Mouse (Mus musculus): Measurements from ENCODE around the gene Myo1b. TPM values are rescaled to one million over a fixed set of nuclear protein-coding genes. Genes with fewer than 3 reads are reported as not detected.

Gene Myo1b
- total RNA-seq, 1 experiment from 2014 or later: 0.87 TPM

GRCm38 (mm10) chr1:51856245-51856915 lies 59.5 kb downstream of the Myo1b start:
- ATAC-seq (replicated peaks; ENCODE audit: low read depth, poor library complexity, severe bottlenecking): no peak

- ATAC-seq (replicated peaks; ENCODE audit: low read depth, poor library complexity, severe bottlenecking): no peak
Measured at GRCm38 (mm10) chr1:51855541-51856244, 60.2 kb downstream of the Myo1b start.

GRCm38 (mm10) chr1:51852314-51852713 lies 63.6 kb downstream of the Myo1b start:
- ATAC-seq (replicated peaks; ENCODE audit: low read depth, poor library complexity, severe bottlenecking): no peak

GRCm38 (mm10) chr1:51849570-51850211 lies 66.2 kb downstream of the Myo1b start:
- no peak for ATAC-seq (replicated peaks; ENCODE audit: low read depth, poor library complexity, severe bottlenecking)

GRCm38 (mm10) chr1:51845264-51846036 lies 70.4 kb downstream of the Myo1b start:
- ATAC-seq (replicated peaks; ENCODE audit: low read depth, poor library complexity, severe bottlenecking): no peak

- peak; percentile 65; the same call in 1 of the 2 replicates for ATAC-seq (replicated peaks; ENCODE audit: low read depth, poor library complexity, severe bottlenecking)
Measured at GRCm38 (mm10) chr1:51837845-51838623, 77.8 kb downstream of the Myo1b start.

GRCm38 (mm10) chr1:51837311-51837710 lies 78.6 kb downstream of the Myo1b start:
- no peak for ATAC-seq (replicated peaks; ENCODE audit: low read depth, poor library complexity, severe bottlenecking)

GRCm38 (mm10) chr1:51835795-51836194 lies 80.1 kb downstream of the Myo1b start:
- ATAC-seq (replicated peaks; ENCODE audit: low read depth, poor library complexity, severe bottlenecking): no peak

- no peak for ATAC-seq (replicated peaks; ENCODE audit: low read depth, poor library complexity, severe bottlenecking)
Measured at GRCm38 (mm10) chr1:51834072-51834471, 81.8 kb downstream of the Myo1b start.

- ATAC-seq (replicated peaks; ENCODE audit: low read depth, poor library complexity, severe bottlenecking): no peak
Measured at GRCm38 (mm10) chr1:51829353-51829752, 86.5 kb downstream of the Myo1b start.

- no peak for ATAC-seq (replicated peaks; ENCODE audit: low read depth, poor library complexity, severe bottlenecking)
Measured at GRCm38 (mm10) chr1:51822531-51822930, 93.3 kb downstream of the Myo1b start.

- no peak for ATAC-seq (replicated peaks; ENCODE audit: low read depth, poor library complexity, severe bottlenecking)
Measured at GRCm38 (mm10) chr1:51821701-51822495, 94.0 kb downstream of the Myo1b start.

GRCm38 (mm10) chr1:51820520-51820919 lies 95.4 kb downstream of the Myo1b start:
- ATAC-seq (replicated peaks; ENCODE audit: low read depth, poor library complexity, severe bottlenecking): no peak

GRCm38 (mm10) chr1:51820013-51820441 lies 95.8 kb downstream of the Myo1b start:
- no peak for ATAC-seq (replicated peaks; ENCODE audit: low read depth, poor library complexity, severe bottlenecking)

GRCm38 (mm10) chr1:51815636-51816035 lies 100.2 kb downstream of the Myo1b start:
- ATAC-seq (replicated peaks; ENCODE audit: low read depth, poor library complexity, severe bottlenecking): no peak

- no peak for ATAC-seq (replicated peaks; ENCODE audit: low read depth, poor library complexity, severe bottlenecking)
Measured at GRCm38 (mm10) chr1:51814854-51815630, 100.8 kb downstream of the Myo1b start.

- ATAC-seq (replicated peaks; ENCODE audit: low read depth, poor library complexity, severe bottlenecking): no peak
Measured at GRCm38 (mm10) chr1:51808847-51809246, 107.0 kb downstream of the Myo1b start.

- no peak for ATAC-seq (replicated peaks; ENCODE audit: low read depth, poor library complexity, severe bottlenecking)
Measured at GRCm38 (mm10) chr1:51808228-51808627, 107.6 kb downstream of the Myo1b start.
